Mouse (Mus musculus) liver, embryonic 14.5 days (tissue): ENCODE results near the gene Kcnq1.

Experiments used
- CTCF ChIP-seq: IDR thresholded peaks from 2 replicates; pipeline ENCODE4 v1.5.1; 2016; ENCODE audit warnings: antibody characterized with exemption, low read depth, control low read depth
- EP300 ChIP-seq: IDR thresholded peaks from 2 replicates; pipeline ENCODE4 v1.6.1; 2016; ENCODE audit warnings: antibody characterized with exemption, low read depth

- TF ChIP-seq CTCF (no peak), EP300 (no peak)
Measured at GRCm38 (mm10) chr7:143333604-143334003, 227.4 kb downstream of the Kcnq1 start.
